Mouse (Mus musculus) myocyte (in vitro differentiated cells): ENCODE measurements around the gene Lsg1.
A peak's percentile ranks its signal among the peaks of the same experiment; 100 is the strongest.

Experiments used
- E2F4 ChIP-seq: IDR thresholded peaks from one replicate; pipeline ENCODE4 v1.6.1; 2011; ENCODE audit warnings: mild to moderate bottlenecking, control low read depth, moderate library complexity; ENCODE audit not compliant: insufficient read depth
- MAX ChIP-seq: IDR thresholded peaks from one replicate; pipeline ENCODE4 v1.6.1; 2011; ENCODE audit warnings: low read depth, mild to moderate bottlenecking, control low read depth
- MYOD1 ChIP-seq, 3 experiments: IDR thresholded peaks; one replicate each; pipeline ENCODE4 v1.6.1; 2011; ENCODE audit warnings: control low read depth in 2 of 3, low read depth in 2 of 3, mild to moderate bottlenecking in 2 of 3, moderate library complexity in 1 of 3; ENCODE audit not compliant: insufficient read length in 2 of 3, control insufficient read depth in 1 of 3
- MYOG ChIP-seq, 3 experiments: IDR thresholded peaks; one replicate each; pipeline ENCODE4 v1.6.1; 2011; ENCODE audit warnings: control low read depth in 2 of 3, low read depth in 2 of 3, mild to moderate bottlenecking in 2 of 3; ENCODE audit not compliant: insufficient read length in 2 of 3, control insufficient read depth in 1 of 3, insufficient read depth in 1 of 3
- POLR2A ChIP-seq: IDR thresholded peaks from one replicate; pipeline ENCODE4 v1.6.1; 2011; ENCODE audit warnings: low read depth, mild to moderate bottlenecking, control low read depth, moderate library complexity; ENCODE audit not compliant: insufficient read length
- POLR2AphosphoS2 ChIP-seq: IDR thresholded peaks from one replicate; pipeline ENCODE4 v1.6.1; 2011; ENCODE audit warnings: low read depth, control low read depth; ENCODE audit not compliant: insufficient read length
- TCF12 ChIP-seq: IDR thresholded peaks from one replicate; pipeline ENCODE4 v1.6.1; 2011; ENCODE audit warnings: mild to moderate bottlenecking, control low read depth; ENCODE audit not compliant: poor library complexity, insufficient read depth, severe bottlenecking
- USF1 ChIP-seq: IDR thresholded peaks from one replicate; pipeline ENCODE4 v1.6.1; 2011; ENCODE audit warnings: low read depth, mild to moderate bottlenecking, control low read depth, moderate library complexity

DNA sequence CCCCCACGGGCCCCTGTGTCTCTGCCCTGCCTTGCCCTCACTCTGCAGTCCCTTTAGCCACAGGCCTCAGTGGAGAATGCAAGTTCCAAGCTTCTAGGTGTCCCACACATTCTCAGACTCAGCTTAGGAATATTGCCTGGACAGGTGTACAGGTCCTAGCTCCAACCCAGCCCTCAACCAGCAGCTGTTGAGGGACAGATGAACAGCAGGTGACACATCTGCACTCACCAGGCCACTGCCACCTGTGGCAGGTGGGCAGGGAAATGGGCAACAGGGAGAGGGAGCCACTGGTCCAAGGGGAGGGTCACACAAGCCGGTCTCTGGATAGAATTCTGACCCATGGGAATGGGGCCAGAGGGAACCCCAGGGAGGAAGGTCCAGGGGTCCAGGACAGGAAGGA lies 59.5 kb downstream of the Lsg1 start:
- peak; percentile 4 to 96 (median 84) for TF ChIP-seq MYOG (IDR thresholded peaks at IDR 0.05; ENCODE audit: control insufficient read depth in 1 of 3, insufficient read depth in 1 of 3, insufficient read length in 2 of 3, low read depth in 2 of 3)
- no peak for TF ChIP-seq POLR2A
- TF ChIP-seq TCF12: peak; percentile 75
- no peak for TF ChIP-seq MAX
- TF ChIP-seq MYOD1 (IDR thresholded peaks at IDR 0.05; ENCODE audit: control insufficient read depth in 1 of 3, insufficient read length in 2 of 3, low read depth in 2 of 3): peak in 2 of 3 experiments; percentile 83 to 96
- TF ChIP-seq POLR2AphosphoS2: no peak
- no peak for TF ChIP-seq USF1
- no peak for TF ChIP-seq E2F4
